Mouse (Mus musculus) cerebellum, adult 11-12 months (tissue): ENCODE measurements around the gene Pus1.
A peak's percentile ranks its signal among the peaks of the same experiment; 100 is the strongest.

ENCODE experiments used
- DNase-seq: peaks from one replicate; pipeline ENCODE4 v3.0.0; 2022

The Pus1 gene

GRCm38 (mm10) chr5:110779998-110780760, at the start of gene Pus1:
Pus1 (minus strand) TSS chr5:110780659.
- peak; percentile 90 for DNase-seq

GRCm38 (mm10) chr5:110827576-110827975, 47.1 kb upstream of the Pus1 start:
- DNase-seq: no peak

- no peak for DNase-seq
Observed at GRCm38 (mm10) chr5:110826781-110827495, 46.5 kb upstream of the Pus1 start.

GRCm38 (mm10) chr5:110824421-110824820, 44.0 kb upstream of the Pus1 start:
- DNase-seq: no peak

GRCm38 (mm10) chr5:110809667-110810325, 29.3 kb upstream of the Pus1 start, which contains the start of gene Ulk1:
Ulk1 (minus strand) TSS chr5:110810097.
- peak; percentile 100 for DNase-seq

GRCm38 (mm10) chr5:110808821-110809666, 28.6 kb upstream of the Pus1 start:
- peak; percentile 76 for DNase-seq

- DNase-seq: peak; percentile 91
Observed at GRCm38 (mm10) chr5:110808061-110808631, 27.7 kb upstream of the Pus1 start.

GRCm38 (mm10) chr5:110807453-110807852, 27.0 kb upstream of the Pus1 start:
- DNase-seq: no peak

- DNase-seq: peak; percentile 28
Observed at GRCm38 (mm10) chr5:110806676-110807075, 26.2 kb upstream of the Pus1 start.

- DNase-seq: peak; percentile 19
Observed at GRCm38 (mm10) chr5:110806154-110806553, 25.7 kb upstream of the Pus1 start.

GRCm38 (mm10) chr5:110804012-110804743, 23.7 kb upstream of the Pus1 start:
- peak; percentile 42 for DNase-seq

GRCm38 (mm10) chr5:110802809-110803208, 22.4 kb upstream of the Pus1 start:
- no peak for DNase-seq

GRCm38 (mm10) chr5:110802186-110802585, 21.7 kb upstream of the Pus1 start:
- peak; percentile 96 for DNase-seq

GRCm38 (mm10) chr5:110801036-110801624, 20.7 kb upstream of the Pus1 start:
- peak; percentile 49 for DNase-seq

GRCm38 (mm10) chr5:110797696-110798095, 17.2 kb upstream of the Pus1 start:
- peak; percentile 59 for DNase-seq

GRCm38 (mm10) chr5:110794363-110794762, 13.9 kb upstream of the Pus1 start:
- no peak for DNase-seq

GRCm38 (mm10) chr5:110788684-110789083, 8.2 kb upstream of the Pus1 start:
- DNase-seq: peak; percentile 59

GRCm38 (mm10) chr5:110786081-110786835, 5.8 kb upstream of the Pus1 start:
- DNase-seq: peak; percentile 70

- no peak for DNase-seq
Observed at GRCm38 (mm10) chr5:110783150-110783549, 2.7 kb upstream of the Pus1 start.

- peak; percentile 28 for DNase-seq
Observed at GRCm38 (mm10) chr5:110781529-110782238, 1.2 kb upstream of the Pus1 start.
